Mouse (Mus musculus) myocyte (in vitro differentiated cells): Measurements from ENCODE around the gene 4921524J17Rik.
A peak's percentile ranks its signal among the peaks of the same experiment; 100 is the strongest.

Experiments
- CEBPB ChIP-seq: IDR thresholded peaks from 2 replicates; pipeline ENCODE4 v1.6.1; 2011; ENCODE audit warnings: mild to moderate bottlenecking, moderate library complexity; ENCODE audit not compliant: poor library complexity, insufficient read depth, severe bottlenecking
- E2F4 ChIP-seq: IDR thresholded peaks from one replicate; pipeline ENCODE4 v1.6.1; 2011; ENCODE audit warnings: mild to moderate bottlenecking, control low read depth, moderate library complexity; ENCODE audit not compliant: insufficient read depth
- MAX ChIP-seq: IDR thresholded peaks from one replicate; pipeline ENCODE4 v1.6.1; 2011; ENCODE audit warnings: low read depth, mild to moderate bottlenecking, control low read depth
- MYOD1 ChIP-seq, 3 experiments: IDR thresholded peaks; one replicate each; pipeline ENCODE4 v1.6.1; 2011; ENCODE audit warnings: control low read depth in 2 of 3, low read depth in 2 of 3, mild to moderate bottlenecking in 2 of 3, moderate library complexity in 1 of 3; ENCODE audit not compliant: insufficient read length in 2 of 3, control insufficient read depth in 1 of 3
- MYOG ChIP-seq, 3 experiments: IDR thresholded peaks; one replicate each; pipeline ENCODE4 v1.6.1; 2011; ENCODE audit warnings: control low read depth in 2 of 3, low read depth in 2 of 3, mild to moderate bottlenecking in 2 of 3; ENCODE audit not compliant: insufficient read length in 2 of 3, control insufficient read depth in 1 of 3, insufficient read depth in 1 of 3
- POLR2A ChIP-seq: IDR thresholded peaks from one replicate; pipeline ENCODE4 v1.6.1; 2011; ENCODE audit warnings: low read depth, mild to moderate bottlenecking, control low read depth, moderate library complexity; ENCODE audit not compliant: insufficient read length
- POLR2AphosphoS2 ChIP-seq: IDR thresholded peaks from one replicate; pipeline ENCODE4 v1.6.1; 2011; ENCODE audit warnings: low read depth, control low read depth; ENCODE audit not compliant: insufficient read length
- REST ChIP-seq: IDR thresholded peaks from one replicate; pipeline ENCODE4 v1.6.1; 2011; ENCODE audit warnings: mild to moderate bottlenecking, control low read depth, moderate library complexity; ENCODE audit not compliant: insufficient read depth, insufficient read length
- SRF ChIP-seq: IDR thresholded peaks from one replicate; pipeline ENCODE4 v1.6.1; 2011; ENCODE audit warnings: low read depth; ENCODE audit not compliant: control insufficient read depth, insufficient read length
- TCF12 ChIP-seq: IDR thresholded peaks from one replicate; pipeline ENCODE4 v1.6.1; 2011; ENCODE audit warnings: mild to moderate bottlenecking, control low read depth; ENCODE audit not compliant: poor library complexity, insufficient read depth, severe bottlenecking
- TCF3 ChIP-seq: IDR thresholded peaks from one replicate; pipeline ENCODE4 v1.6.1; 2011; ENCODE audit warnings: low read depth, control low read depth; ENCODE audit not compliant: insufficient read length
- USF1 ChIP-seq: IDR thresholded peaks from one replicate; pipeline ENCODE4 v1.6.1; 2011; ENCODE audit warnings: low read depth, mild to moderate bottlenecking, control low read depth, moderate library complexity

GRCm38 (mm10) chr8:85450335-85450734, 17.7 kb upstream of the 4921524J17Rik start:
- TF ChIP-seq POLR2A, result no peak
- TF ChIP-seq USF1, result peak; percentile 18
- TF ChIP-seq E2F4, result no peak
- no peak for TF ChIP-seq MAX
- no peak for TF ChIP-seq TCF12
- no peak for TF ChIP-seq MYOD1 (IDR thresholded peaks at IDR 0.05; ENCODE audit: control insufficient read depth in 1 of 3, insufficient read length in 2 of 3, low read depth in 2 of 3)
- no peak for TF ChIP-seq SRF
- no peak for TF ChIP-seq POLR2AphosphoS2
- no peak for TF ChIP-seq TCF3
- no peak for TF ChIP-seq REST
- no peak for TF ChIP-seq MYOG (IDR thresholded peaks at IDR 0.05; ENCODE audit: control insufficient read depth in 1 of 3, insufficient read depth in 1 of 3, insufficient read length in 2 of 3, low read depth in 2 of 3)
- TF ChIP-seq CEBPB, result no peak
